Mouse (Mus musculus): ENCODE results near the gene Psmd9. TPM values are rescaled to one million over a fixed set of nuclear protein-coding genes. Genes with fewer than 3 reads are reported as not detected.

Gene Psmd9
- polyA plus RNA-seq, 1 experiment from 2014 or later = 66.9 TPM

DNA sequence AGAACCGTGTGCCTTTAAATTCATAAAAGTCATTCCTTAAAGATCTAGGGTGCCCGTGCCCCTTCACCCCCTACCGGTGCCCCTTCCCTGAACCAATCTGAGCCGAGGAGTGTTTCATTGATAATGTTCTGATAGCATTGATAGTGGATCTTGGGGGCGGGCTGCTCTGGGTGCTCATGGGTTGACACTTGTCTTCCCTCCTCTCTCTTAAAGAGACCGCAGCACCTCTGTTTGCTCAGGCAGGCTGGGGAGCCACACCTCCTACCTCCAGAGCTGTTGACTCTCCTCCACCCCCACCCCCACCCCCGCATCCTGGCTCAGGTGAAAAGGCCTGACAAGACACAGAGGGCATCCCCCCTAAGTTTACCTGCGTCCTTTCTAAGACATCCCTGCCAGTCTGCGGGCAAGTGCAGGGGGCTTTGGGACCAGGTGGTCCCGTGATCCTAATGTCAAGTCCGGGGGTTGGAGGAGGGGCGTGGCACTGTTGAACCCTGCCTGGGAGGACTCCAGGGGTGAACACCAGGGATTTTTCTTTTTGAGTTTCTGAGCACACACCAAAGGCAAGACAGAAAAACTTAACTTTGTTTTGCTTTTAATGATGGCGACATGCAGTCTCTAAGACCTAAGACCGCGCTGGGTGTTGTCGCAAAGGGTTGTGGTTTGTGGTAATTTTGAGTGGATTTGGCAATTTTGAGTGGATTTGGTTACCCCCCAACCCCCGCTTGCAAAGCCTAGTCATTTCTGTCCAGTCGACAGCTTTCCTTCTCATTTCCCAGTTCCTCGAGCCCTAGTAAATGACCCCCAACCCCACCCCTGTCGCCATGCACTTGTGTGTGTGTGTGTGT, 24.2 kb upstream of the Psmd9 start:
- H3K4me1 ChIP-seq (replicated peaks) = peaks cover 70% of the 10 kb centered on the region

DNA sequence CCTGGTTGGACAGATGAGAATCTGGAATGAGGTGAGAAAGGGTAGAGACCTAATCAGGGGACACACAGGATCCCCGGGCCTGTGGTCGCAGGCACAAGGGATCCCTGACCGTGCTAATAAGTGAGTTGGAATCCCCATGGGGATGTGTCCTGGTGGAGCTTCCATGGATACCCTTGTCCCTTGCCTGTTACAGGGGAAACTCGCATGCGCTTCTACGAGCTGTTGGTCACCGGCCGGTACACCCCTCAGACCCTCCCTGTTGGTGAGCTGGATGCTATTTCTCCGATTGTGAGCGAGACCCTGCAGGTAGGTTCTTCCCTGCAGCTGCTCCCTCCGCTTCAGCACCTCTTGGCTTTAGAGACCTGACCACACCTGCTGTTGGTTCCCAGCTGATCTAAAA, 22.9 kb upstream of the Psmd9 start:
- ATAC-seq (ENCODE audit: low read depth) = no peak
- peaks cover 50% of the 10 kb centered on the region for H3K36me3 ChIP-seq
- H3K9ac ChIP-seq = 0 out of 2 replicates have a peak overlapping the region, but pooled peaks have one; percentile 47
- H3K27me3 ChIP-seq = no peaks in the 10 kb centered on the region
- 85% methylated on average over 11 of the region's 11 CpGs for WGBS
- H3K4me1 ChIP-seq (replicated peaks) = peaks cover 84% of the 10 kb centered on the region
- H3K27ac ChIP-seq (replicated peaks) = no peak overlapping the region
- no peaks in the 10 kb centered on the region for H3K9me3 ChIP-seq
- H3K4me2 ChIP-seq = peak overlapping the region; percentile 100; the same call in 1 of the 2 replicates
- no peak overlapping the region for H3K4me3 ChIP-seq

More for the DNA sequence above, 24.2 kb upstream of the Psmd9 start:
- Histone ChIP-seq H3K4me3 (peak overlapping the region; percentile 95), H3K9ac (peak overlapping the region; percentile 100), H3K27ac (replicated peaks) (peak overlapping the region; percentile 46; the same call in 1 of the 2 replicates), H3K9me3 (no peaks in the 10 kb centered on the region), H3K4me2 (peak overlapping the region; percentile 100), H3K27me3 (no peaks in the 10 kb centered on the region), H3K36me3 (peaks cover 36% of the 10 kb centered on the region)
- 36% methylated on average over 20 of the region's 20 CpGs for WGBS
- ATAC-seq (ENCODE audit: low read depth) = no peak

GRCm38 (mm10) chr5:123147569-123147968, 21.6 kb upstream of the Psmd9 start:
- no peak for ATAC-seq (ENCODE audit: low read depth)
- WGBS = 85% methylated on average over 17 of the region's 17 CpGs
- peaks cover 62% of the 10 kb centered on the region for H3K36me3 ChIP-seq

GRCm38 (mm10) chr5:123148073-123148722, 21.0 kb upstream of the Psmd9 start:
- Histone ChIP-seq H3K4me3 (0 out of 2 replicates have a peak overlapping the region, but pooled peaks have one; percentile 45), H3K27ac (replicated peaks) (no peak overlapping the region), H3K9ac (peak overlapping the region; percentile 65; the same call in 1 of the 2 replicates), H3K27me3 (no peaks in the 10 kb centered on the region), H3K4me2 (peak overlapping the region; percentile 76; the same call in 1 of the 2 replicates), H3K9me3 (no peaks in the 10 kb centered on the region), H3K4me1 (replicated peaks) (peaks cover 85% of the 10 kb centered on the region), H3K36me3 (peaks cover 68% of the 10 kb centered on the region)
- ATAC-seq (ENCODE audit: low read depth) = no peak
- 83% methylated on average over 25 of the region's 25 CpGs for WGBS

More at GRCm38 (mm10) chr5:123147569-123147968, 21.6 kb upstream of the Psmd9 start:
- no peak overlapping the region for H3K27ac ChIP-seq (replicated peaks)
- H3K4me1 ChIP-seq (replicated peaks) = peaks cover 88% of the 10 kb centered on the region
- H3K4me3 ChIP-seq = no peak overlapping the region
- H3K9me3 ChIP-seq = no peaks in the 10 kb centered on the region
- H3K9ac ChIP-seq = no peak overlapping the region
- H3K4me2 ChIP-seq = 0 out of 2 replicates have a peak overlapping the region, but pooled peaks have one; percentile 1
- H3K27me3 ChIP-seq = no peaks in the 10 kb centered on the region

DNA sequence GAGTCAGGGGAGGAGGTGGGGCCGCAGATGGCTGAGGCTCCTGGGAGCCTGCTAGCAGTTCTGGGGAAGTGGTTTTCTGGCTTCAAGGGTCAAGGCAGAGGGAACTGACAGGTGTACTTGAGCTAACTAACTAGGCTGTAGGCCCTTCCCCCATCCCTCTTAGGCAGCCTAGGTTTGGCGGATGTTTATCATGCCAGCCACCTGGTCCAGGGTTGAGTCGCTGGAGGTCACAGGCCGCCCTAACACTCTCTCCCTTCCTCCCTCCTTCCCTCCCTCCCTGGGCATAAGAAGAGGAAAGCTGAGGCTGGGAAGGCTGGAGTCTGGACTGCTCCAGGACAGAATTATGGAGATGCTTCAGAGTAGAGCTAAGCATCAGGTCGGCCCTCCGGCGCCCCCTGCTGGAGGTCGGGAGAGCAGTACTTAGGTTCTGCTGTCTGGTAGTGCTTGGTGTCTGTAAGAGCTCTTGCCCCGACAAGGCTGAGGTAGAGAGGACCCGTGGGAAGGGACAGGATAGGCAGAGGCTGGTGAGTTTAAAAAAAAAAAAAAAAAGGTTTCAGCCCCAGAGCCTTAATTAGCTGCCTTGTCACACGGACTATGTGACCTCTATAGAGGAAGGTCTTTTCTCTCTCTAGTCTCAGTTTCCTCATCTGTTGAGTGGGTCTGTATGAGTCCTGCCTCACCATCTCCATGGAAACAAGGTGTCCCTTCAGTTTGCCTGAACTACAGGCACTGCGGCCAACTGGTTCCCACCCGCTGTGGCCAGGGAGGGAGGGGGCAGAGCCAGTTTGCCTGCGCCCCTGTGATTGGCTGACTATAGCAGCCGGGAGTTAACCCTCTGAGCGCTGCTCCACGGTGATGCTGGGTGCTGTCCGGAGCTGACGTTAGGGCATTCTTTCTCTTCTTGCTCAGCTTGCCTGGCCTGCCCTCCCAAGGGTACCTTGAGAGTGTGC, 19.5 kb upstream of the Psmd9 start:
- Histone ChIP-seq H3K4me3 (peak overlapping the region; percentile 45), H3K4me1 (replicated peaks) (peaks cover 70% of the 10 kb centered on the region), H3K36me3 (peaks cover 83% of the 10 kb centered on the region), H3K4me2 (peak overlapping the region; percentile 76), H3K27me3 (no peaks in the 10 kb centered on the region), H3K9ac (peak overlapping the region; percentile 65), H3K27ac (replicated peaks) (0 out of 2 replicates have a peak overlapping the region, but pooled peaks have one; percentile 18), H3K9me3 (no peaks in the 10 kb centered on the region)
- peak; percentile 80 for ATAC-seq (ENCODE audit: low read depth)
- 12% methylated on average over 19 of the region's 19 CpGs for WGBS

- peak overlapping the region; percentile 45 for H3K4me3 ChIP-seq
- peaks cover 83% of the 10 kb centered on the region for H3K36me3 ChIP-seq
- peaks cover 61% of the 10 kb centered on the region for H3K4me1 ChIP-seq (replicated peaks)
- 53% methylated on average over 7 of the region's 7 CpGs for WGBS
- no peaks in the 10 kb centered on the region for H3K27me3 ChIP-seq
- peak overlapping the region; percentile 65 for H3K9ac ChIP-seq
- ATAC-seq (ENCODE audit: low read depth) = no peak
- H3K4me2 ChIP-seq = peak overlapping the region; percentile 76
- H3K27ac ChIP-seq (replicated peaks) = peak overlapping the region; percentile 29; the same call in 1 of the 2 replicates
- no peaks in the 10 kb centered on the region for H3K9me3 ChIP-seq
Measured at GRCm38 (mm10) chr5:123150641-123151040, 18.6 kb upstream of the Psmd9 start.

DNA sequence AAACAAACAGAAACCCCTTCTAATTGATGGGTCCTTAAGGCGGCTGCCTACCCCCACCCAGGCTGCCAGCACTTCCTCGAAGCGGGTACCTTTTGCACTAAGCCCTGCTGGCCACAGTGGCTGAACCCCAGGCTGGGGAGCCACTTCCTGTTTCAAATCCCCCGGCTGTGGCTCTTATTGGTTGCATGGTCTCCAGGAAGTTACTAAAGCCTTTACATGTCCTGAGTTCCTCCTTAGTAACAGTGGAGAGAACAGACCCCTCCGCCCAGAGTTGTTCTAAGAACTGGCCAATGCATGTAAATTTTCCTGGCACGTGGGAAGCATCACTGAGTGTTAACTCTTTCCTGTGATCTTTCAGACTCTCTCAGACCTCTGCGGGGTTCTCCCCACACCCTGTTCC, 18.1 kb upstream of the Psmd9 start:
- H3K9me3 ChIP-seq = no peaks in the 10 kb centered on the region
- peak overlapping the region; percentile 45 for H3K4me3 ChIP-seq
- peak overlapping the region; percentile 65 for H3K9ac ChIP-seq
- H3K27ac ChIP-seq (replicated peaks) = peak overlapping the region; percentile 29; the same call in 1 of the 2 replicates
- no peak for ATAC-seq (ENCODE audit: low read depth)
- H3K27me3 ChIP-seq = no peaks in the 10 kb centered on the region
- H3K36me3 ChIP-seq = peaks cover 79% of the 10 kb centered on the region
- 41% methylated on average over 7 of the region's 7 CpGs for WGBS
- H3K4me2 ChIP-seq = peak overlapping the region; percentile 76
- H3K4me1 ChIP-seq (replicated peaks) = peaks cover 57% of the 10 kb centered on the region

DNA sequence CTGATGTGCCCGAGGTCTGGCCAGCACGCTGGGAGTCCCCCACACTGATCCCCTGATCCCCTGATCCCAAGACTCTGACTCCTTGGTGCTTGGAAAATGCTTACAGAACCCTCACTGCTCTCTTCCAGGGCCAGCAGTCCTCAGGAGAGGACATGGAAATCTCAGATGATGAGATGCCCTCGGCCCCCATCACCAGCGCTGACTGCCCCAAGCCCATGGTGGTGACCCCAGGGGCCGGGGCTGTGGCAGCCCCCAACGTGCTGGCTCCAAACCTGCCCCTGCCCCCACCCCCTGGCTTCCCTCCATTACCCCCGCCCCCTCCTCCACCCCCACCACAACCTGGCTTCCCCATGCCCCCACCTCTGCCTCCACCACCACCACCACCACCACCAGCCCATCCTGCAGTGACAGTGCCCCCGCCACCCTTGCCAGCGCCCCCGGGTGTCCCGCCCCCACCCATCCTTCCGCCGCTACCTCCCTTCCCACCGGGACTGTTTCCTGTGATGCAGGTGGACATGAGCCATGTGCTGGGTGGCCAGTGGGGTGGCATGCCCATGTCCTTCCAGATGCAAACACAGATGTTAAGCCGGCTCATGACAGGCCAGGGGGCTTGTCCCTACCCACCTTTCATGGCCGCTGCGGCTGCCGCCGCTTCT, 17.4 kb upstream of the Psmd9 start:
- H3K27ac ChIP-seq (replicated peaks) = no peak overlapping the region
- peak overlapping the region; percentile 76; the same call in 1 of the 2 replicates for H3K4me2 ChIP-seq
- H3K9ac ChIP-seq = no peak overlapping the region
- no peak for ATAC-seq (ENCODE audit: low read depth)
- no peaks in the 10 kb centered on the region for H3K9me3 ChIP-seq
- peaks cover 78% of the 10 kb centered on the region for H3K36me3 ChIP-seq
- WGBS = 94% methylated on average over 19 of the region's 19 CpGs
- no peak overlapping the region for H3K4me3 ChIP-seq
- peaks cover 49% of the 10 kb centered on the region for H3K4me1 ChIP-seq (replicated peaks)
- no peaks in the 10 kb centered on the region for H3K27me3 ChIP-seq

- no peak overlapping the region for H3K4me2 ChIP-seq
- H3K4me3 ChIP-seq = no peak overlapping the region
- H3K27me3 ChIP-seq = no peaks in the 10 kb centered on the region
- no peak for ATAC-seq (ENCODE audit: low read depth)
- no peaks in the 10 kb centered on the region for H3K9me3 ChIP-seq
- H3K9ac ChIP-seq = no peak overlapping the region
- H3K27ac ChIP-seq (replicated peaks) = no peak overlapping the region
- H3K36me3 ChIP-seq = peaks cover 78% of the 10 kb centered on the region
- WGBS = 88% methylated on average over 1 of the region's 1 CpGs
- peaks cover 38% of the 10 kb centered on the region for H3K4me1 ChIP-seq (replicated peaks)
Measured at GRCm38 (mm10) chr5:123152901-123153300, 16.3 kb upstream of the Psmd9 start.

DNA sequence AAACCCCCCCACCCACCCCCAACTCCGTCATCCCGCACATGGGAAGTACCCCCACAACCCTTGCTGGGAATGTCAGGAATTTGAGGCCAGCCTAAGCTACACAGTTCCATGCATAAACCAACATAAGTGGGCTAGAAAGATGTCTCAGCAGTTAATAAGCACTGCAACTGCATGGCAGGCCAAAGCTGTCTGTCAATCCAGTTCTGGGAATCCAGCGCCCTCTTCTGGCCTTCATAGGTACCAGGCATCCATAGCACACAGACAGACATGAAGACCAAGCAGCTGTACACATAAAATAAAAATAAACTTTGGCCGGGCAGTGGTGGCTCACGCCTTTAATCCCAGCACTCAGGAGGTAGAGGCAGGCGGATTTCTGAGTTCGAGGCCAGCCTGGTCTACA, 13.8 kb upstream of the Psmd9 start:
- Histone ChIP-seq H3K27ac (replicated peaks) (no peak overlapping the region), H3K36me3 (peaks cover 88% of the 10 kb centered on the region), H3K4me2 (no peak overlapping the region), H3K4me1 (replicated peaks) (peaks cover 13% of the 10 kb centered on the region), H3K4me3 (no peak overlapping the region), H3K9me3 (no peaks in the 10 kb centered on the region), H3K9ac (no peak overlapping the region), H3K27me3 (no peaks in the 10 kb centered on the region)
- WGBS = 60% methylated on average over 7 of the region's 7 CpGs
- no peak for ATAC-seq (ENCODE audit: low read depth)

DNA sequence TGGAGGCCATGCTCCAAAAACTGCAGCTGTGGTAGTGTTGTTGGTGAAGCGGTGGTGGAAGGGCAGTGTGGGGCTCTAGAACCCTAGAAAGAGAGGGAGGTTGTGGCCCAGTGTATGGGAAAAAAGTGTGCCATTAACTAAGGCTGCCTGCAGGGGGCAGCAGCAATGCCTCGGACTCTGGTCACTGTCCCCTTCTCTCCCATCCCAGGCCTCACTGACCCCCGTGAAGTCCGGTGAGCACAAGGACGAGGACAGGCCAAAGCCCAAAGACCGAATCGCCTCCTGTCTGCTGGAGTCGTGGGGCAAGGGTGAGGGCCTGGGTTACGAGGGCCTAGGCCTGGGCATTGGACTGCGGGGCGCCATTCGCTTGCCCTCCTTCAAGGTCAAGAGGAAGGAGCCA, 12.4 kb upstream of the Psmd9 start:
- 87% methylated on average over 12 of the region's 12 CpGs for WGBS
- Histone ChIP-seq H3K4me3 (no peak overlapping the region), H3K4me1 (replicated peaks) (no peaks in the 10 kb centered on the region), H3K9me3 (no peaks in the 10 kb centered on the region), H3K27ac (replicated peaks) (no peak overlapping the region), H3K4me2 (no peak overlapping the region), H3K36me3 (peaks cover 88% of the 10 kb centered on the region), H3K27me3 (no peaks in the 10 kb centered on the region), H3K9ac (no peak overlapping the region)
- ATAC-seq (ENCODE audit: low read depth) = no peak

Data from neural tube, embryonic 13.5 days (tissue).